Mouse (Mus musculus): ENCODE results near the gene Stk38l.
"Not testable (repeated sequence)": the region's sequence is repeated elsewhere in the genome, so short reads cannot be mapped to it uniquely, and the experiment has no call there.

Gene Stk38l

GRCm38 (mm10) chr6:146775864-146776263, 51.1 kb downstream of the Stk38l start:
- not testable (repeated sequence) for DNase-seq

DNA sequence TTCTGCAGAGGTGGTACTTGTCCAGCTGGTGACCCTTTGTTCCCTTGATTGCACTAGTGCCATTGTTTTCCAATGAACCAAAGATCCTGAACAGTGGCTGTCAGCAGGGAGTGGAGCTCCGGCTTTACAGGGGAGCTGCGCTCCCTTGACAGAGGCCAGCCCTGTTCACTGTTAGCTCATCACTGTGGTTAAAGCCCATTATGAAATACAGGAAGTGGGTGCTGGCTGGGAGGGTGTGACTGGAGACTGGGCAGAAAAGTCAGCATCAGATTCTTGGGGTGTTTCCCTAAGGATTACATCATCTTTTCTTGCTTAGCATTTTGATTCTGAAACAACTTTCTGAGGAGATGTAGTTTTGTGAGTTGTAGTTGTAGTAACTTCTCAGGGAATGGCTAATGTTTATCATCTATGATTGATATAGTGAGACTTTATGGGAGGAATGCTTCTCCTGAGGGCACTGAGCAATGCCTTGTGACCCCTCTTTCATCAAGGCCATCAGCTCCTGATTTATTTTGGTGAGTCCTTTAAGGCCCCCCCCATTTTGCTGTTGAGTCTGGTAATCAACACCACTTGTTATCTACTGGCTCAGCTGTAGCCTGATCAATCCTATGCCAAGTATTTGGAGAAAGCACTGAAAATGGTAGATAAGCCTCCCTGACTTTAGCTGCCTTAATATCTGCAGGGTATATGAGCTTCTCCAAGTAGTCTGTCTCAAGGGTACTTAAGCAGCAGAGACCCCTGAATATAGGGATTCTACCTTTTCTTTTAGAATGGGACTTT, 52.0 kb downstream of the Stk38l start:
- no peak for DNase-seq

- DNase-seq: no peak
Observed at GRCm38 (mm10) chr6:146778055-146778454, 53.3 kb downstream of the Stk38l start.

DNA sequence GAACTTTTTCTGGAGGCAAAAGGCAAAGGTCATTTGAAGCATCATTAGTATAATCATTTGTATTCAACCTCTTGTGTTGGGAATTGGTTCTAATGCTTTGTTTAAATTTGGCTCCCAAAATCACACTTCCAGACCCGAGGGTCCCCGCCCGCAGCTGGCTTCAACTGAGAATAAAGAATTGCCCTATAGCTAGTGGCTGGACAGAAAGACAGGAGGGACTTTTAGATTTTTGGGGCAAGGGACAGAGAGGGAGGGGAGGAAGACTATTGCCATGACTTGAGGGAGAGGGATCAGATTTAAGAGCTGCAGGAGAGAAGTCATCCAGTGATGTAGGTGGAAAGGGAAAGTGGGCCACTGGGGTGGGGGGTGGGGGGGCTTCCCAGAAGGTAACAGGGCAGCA, 56.8 kb downstream of the Stk38l start:
- DNase-seq: no peak

DNA sequence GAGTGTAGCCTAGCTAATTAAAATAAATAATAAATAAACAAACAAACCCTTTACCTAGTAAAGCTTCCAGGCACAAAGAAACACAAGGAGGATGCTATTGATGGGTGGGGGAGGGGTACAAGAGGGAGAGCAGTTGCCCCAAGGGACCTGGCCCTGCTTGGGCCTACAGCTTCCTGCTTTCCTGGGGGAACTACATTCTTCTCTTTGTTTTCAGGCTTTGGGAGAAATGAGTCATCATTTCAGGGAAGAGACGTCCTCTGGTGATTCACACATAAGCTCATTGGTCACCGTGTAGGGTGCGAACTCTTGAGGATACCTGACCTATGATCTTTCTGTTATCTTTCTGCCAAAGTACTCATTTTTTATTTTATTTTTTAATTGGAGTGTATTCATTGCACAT, 68.7 kb downstream of the Stk38l start:
- DNase-seq: no peak

DNA sequence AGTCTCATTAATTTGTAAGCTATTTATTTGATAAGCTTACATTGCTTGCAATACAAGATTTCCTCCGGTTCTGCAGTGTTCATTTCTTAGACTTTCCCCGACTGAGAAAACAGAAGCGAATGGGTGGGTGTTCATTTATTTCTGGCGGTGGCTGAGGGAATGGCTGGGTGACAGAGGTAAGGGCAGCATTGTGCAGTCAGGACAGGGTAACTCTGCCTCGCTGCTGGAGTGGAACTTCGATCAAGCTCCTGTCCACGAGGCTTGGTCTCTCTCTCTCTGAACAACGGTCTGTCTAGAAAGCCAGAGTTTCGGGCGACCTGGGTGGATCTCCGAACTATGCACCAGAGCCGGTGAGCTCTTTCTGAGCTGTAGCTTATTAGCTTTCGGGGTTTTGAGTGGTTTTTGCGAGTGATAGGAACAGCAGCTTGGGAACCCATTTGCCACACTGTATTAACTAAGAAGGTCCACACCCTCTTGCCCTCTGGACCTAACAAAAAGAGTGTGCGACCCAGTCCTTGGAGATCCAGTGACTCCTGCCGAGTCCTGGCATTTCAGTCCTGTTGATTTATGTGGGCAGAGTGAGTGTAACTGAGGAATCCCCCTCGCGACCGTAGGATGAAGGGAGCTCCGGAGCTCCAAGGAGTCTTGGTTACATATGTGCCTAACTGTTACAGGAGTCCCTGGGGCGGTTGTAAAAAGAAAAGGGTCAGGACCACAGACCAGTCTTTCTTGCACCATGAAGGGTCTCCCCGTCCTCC, 70.5 kb downstream of the Stk38l start:
- no peak for DNase-seq

DNA sequence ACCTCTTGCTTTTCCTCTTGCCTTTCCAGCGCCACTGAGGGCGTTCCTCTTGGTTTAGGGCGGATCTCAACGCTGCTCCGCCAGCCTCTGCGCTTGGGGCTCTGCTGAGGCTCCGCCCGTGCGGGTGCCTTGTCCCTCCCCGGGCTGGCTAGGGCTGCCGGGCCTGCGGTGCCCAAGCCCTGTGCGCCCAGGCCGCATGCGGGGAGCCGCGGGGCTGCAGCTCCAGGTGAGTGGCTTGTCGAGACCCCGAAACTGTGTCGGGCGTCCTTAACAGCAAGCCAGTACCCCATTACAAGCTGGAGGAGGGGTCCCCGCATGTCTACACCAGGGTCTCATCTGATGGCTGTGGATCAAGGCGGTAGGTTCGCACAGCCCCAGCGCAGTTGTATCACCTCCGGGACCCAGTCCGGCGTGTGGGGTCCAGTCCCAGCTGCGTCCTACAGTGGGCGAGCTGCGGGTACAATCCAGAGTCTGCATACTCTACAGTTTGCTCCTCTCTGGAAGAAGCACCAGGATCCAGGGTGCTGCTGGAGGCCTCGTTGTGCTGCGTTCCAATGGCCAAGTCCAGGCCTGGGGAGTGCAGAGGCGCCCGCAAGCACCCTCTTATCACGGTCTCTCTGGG, 71.2 kb downstream of the Stk38l start, which contains the start of gene Arntl2:
TSS of gene Arntl2 (plus strand) at position 132 of the 622 bp plus-strand sequence.
- DNase-seq: peak; percentile 66

- DNase-seq: no peak
Observed at GRCm38 (mm10) chr6:146797446-146797845, 72.7 kb downstream of the Stk38l start.

DNA sequence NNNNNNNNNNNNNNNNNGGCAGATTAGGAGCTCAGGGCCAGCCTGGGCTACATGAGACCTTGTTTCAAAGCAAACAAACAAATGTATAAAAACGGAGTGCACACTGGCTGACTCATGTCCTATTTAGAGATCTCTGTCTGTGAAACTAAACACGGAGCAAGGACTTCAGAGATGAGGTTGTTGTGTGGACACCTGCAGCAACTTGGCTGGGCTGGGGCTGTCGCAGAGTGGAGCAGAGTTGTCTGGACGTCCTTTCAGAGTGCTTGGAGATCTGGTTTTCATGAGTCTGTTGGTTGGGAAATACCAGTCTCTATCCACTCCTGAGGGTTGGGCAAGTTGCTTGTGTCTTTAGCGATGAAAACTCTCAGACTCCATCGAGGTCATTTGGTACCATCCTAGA, 85.2 kb downstream of the Stk38l start:
- DNase-seq: no peak

DNA sequence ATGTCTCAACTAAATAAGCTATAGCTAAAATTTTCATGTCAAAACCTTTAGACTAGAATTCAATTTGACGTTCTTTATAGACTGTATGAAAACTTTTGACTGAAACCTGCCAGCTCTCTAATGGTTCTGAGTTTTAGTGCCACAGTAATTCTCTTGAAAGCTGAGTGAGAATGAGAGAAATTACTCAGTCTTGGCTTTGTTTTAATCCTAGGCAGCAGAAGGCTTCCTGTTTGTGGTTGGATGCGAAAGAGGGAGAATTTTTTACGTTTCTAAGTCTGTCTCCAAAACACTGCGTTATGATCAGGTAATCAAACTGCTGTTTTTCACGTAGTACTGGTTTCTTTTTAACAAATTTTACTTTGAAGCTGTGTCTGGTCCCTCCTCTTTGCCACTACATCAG, 88.2 kb downstream of the Stk38l start:
- no peak for DNase-seq

GRCm38 (mm10) chr6:146820177-146820965, 95.6 kb downstream of the Stk38l start:
- no peak for DNase-seq

GRCm38 (mm10) chr6:146821958-146822357, 97.2 kb downstream of the Stk38l start:
- DNase-seq: no peak

DNA sequence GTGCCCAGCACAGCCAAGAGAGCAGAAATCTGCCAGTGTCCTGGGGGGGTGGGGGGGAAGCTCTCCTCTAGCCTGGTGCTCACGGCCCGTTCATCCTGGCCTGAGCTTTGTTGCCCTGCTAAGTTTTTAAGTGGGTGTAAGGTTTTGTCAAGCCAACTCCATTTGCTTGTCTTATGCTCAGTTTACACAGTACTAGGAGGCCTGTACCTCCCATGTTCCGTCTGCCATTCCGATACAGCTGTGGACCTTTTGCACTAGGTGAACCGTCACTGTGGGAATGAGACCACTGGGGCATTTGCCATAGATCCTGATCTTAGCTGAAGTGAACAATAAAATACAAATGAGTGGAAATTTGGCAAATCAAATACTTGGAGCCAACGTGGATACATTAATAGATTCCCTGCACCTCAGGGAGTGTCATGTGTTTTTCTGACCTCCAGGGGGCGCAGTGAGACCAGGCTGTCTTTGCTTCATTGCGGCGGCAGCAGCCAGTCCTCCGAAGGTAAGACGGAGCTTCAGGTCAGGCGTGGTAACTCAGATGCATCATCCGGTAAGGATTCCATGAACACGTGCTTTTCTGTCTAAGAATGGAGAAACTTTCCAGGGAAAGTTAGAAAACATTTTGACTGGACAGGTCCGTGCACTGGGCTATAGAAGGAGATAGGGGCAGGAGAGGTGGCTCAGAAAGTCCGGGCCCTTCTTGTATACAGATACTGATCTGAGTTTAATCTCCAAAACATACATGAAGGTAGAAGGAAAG, 100.1 kb downstream of the Stk38l start:
- peak; percentile 78 for DNase-seq

- no peak for DNase-seq
Observed at GRCm38 (mm10) chr6:146825487-146825773, 100.6 kb downstream of the Stk38l start.
